Comparison of ENCODE assay signal across 17 mouse cellular contexts in genomic region chr1:129473504-129473903, GRCm38 (mm10).
A peak's percentile ranks its signal among the peaks of the same experiment; 100 is the strongest.
DNase-seq lines count a peak whose midpoint lies in the region; ATAC-seq lines count a peak whose summit lies in the region.
"Had no signal": no experiment of that assay in that cellular context is flagged by ENCODE, and none has a peak within 500 bp of the region (broad histone marks: within the 10 kb centered on the region; RNA-seq: fewer than 3 reads in every experiment).

No protein-coding gene starts in this region.

- no peak overlapping the region for H3K4me3 ChIP-seq in forebrain, embryonic 13.5 days
- H3K4me3 ChIP-seq in forebrain, embryonic 15.5 days: no peak overlapping the region
- no peak overlapping the region for H3K4me3 ChIP-seq in embryonic facial prominence, embryonic 14.5 days (ENCODE audit: low read depth, low read length)
- no peak overlapping the region for H3K4me3 ChIP-seq in midbrain, embryonic 11.5 days (ENCODE audit: low read depth, low read length)
- H3K4me3 ChIP-seq in neural tube, embryonic 15.5 days (replicated peaks): no peak overlapping the region
- no peak overlapping the region for H3K4me3 ChIP-seq in heart, embryonic 12.5 days
- H3K4me3 ChIP-seq: layer of hippocampus, adult 2 months had no signal

- no peak overlapping the region for H3K27ac ChIP-seq in forebrain, embryonic 13.5 days
- H3K27ac ChIP-seq in forebrain, embryonic 15.5 days (replicated peaks): no peak overlapping the region
- H3K27ac ChIP-seq in embryonic facial prominence, embryonic 14.5 days (replicated peaks; ENCODE audit: low read depth, low read length): no peak overlapping the region
- no peak overlapping the region for H3K27ac ChIP-seq in midbrain, embryonic 11.5 days (ENCODE audit: low read depth, low read length)
- no peak overlapping the region for H3K27ac ChIP-seq in neural tube, embryonic 15.5 days (replicated peaks)
- H3K27ac ChIP-seq in heart, embryonic 12.5 days (ENCODE audit: poor library complexity, severe bottlenecking): no peak overlapping the region
- H3K27ac ChIP-seq: layer of hippocampus, adult 2 months; liver, embryonic 14.5 days had no signal

- peak; percentile 24 for DNase-seq in embryonic facial prominence, embryonic 14.5 days (ENCODE audit: low spot score)
- DNase-seq in midbrain, embryonic 11.5 days (ENCODE audit: low spot score, missing footprints): peak; percentile 81
- no peak for DNase-seq in kidney, adult 18-20 months
- no peak for DNase-seq in thymus, postnatal 36 days
- DNase-seq: B cell, adult 2 months; cerebellum, adult 18-20 months; heart, postnatal 36 days; kidney, adult 8-10 months; lung, postnatal 14 days; thymus, adult 2 months had no signal

- H3K27me3 ChIP-seq in forebrain, embryonic 13.5 days: no peaks in the 10 kb centered on the region
- H3K27me3 ChIP-seq in forebrain, embryonic 15.5 days: no peaks in the 10 kb centered on the region
- no peaks in the 10 kb centered on the region for H3K27me3 ChIP-seq in embryonic facial prominence, embryonic 14.5 days (replicated peaks; ENCODE audit: control insufficient read depth, insufficient read depth, low read length)
- no peaks in the 10 kb centered on the region for H3K27me3 ChIP-seq in midbrain, embryonic 11.5 days (ENCODE audit: control insufficient read depth, insufficient read depth, low read length)
- no peaks in the 10 kb centered on the region for H3K27me3 ChIP-seq in neural tube, embryonic 15.5 days (replicated peaks)
- H3K27me3 ChIP-seq in heart, embryonic 12.5 days (replicated peaks): no peaks in the 10 kb centered on the region

- H3K36me3 ChIP-seq in forebrain, embryonic 13.5 days (ENCODE audit: poor library complexity, severe bottlenecking): no peaks in the 10 kb centered on the region
- H3K36me3 ChIP-seq in forebrain, embryonic 15.5 days: no peaks in the 10 kb centered on the region
- no peaks in the 10 kb centered on the region for H3K36me3 ChIP-seq in embryonic facial prominence, embryonic 14.5 days (ENCODE audit: control insufficient read depth, insufficient read depth, low read length)
- H3K36me3 ChIP-seq in midbrain, embryonic 11.5 days (ENCODE audit: control insufficient read depth, insufficient read depth, low read length): no peaks in the 10 kb centered on the region
- no peaks in the 10 kb centered on the region for H3K36me3 ChIP-seq in neural tube, embryonic 15.5 days
- no peaks in the 10 kb centered on the region for H3K36me3 ChIP-seq in heart, embryonic 12.5 days
- H3K36me3 ChIP-seq: G1E had no signal

- peak; percentile 63; the same call in 1 of the 2 replicates for ATAC-seq in forebrain, embryonic 13.5 days
- ATAC-seq in forebrain, embryonic 15.5 days (replicated peaks): no peak; the same call in 1 of the 2 replicates
- peak; percentile 75; the same call in 1 of the 2 replicates for ATAC-seq in embryonic facial prominence, embryonic 14.5 days (ENCODE audit: low read depth)
- peak; percentile 95 for ATAC-seq in midbrain, embryonic 11.5 days (ENCODE audit: low FRiP score)
- peak; percentile 31; the same call in 1 of the 2 replicates for ATAC-seq in neural tube, embryonic 15.5 days (ENCODE audit: low FRiP score)
- ATAC-seq in heart, embryonic 12.5 days (ENCODE audit: insufficient number of reproducible peaks, low FRiP score): no peak

- WGBS in forebrain, embryonic 13.5 days: 59% methylated on average over 7 of the region's 7 CpGs
- 56% methylated on average over 7 of the region's 7 CpGs for WGBS in forebrain, embryonic 15.5 days
- 67% methylated on average over 7 of the region's 7 CpGs for WGBS in embryonic facial prominence, embryonic 14.5 days
- WGBS in midbrain, embryonic 11.5 days: 58% methylated on average over 7 of the region's 7 CpGs
- 23% methylated on average over 7 of the region's 7 CpGs for WGBS in neural tube, embryonic 15.5 days
- 80% methylated on average over 7 of the region's 7 CpGs for WGBS in heart, embryonic 12.5 days

- no peaks in the 10 kb centered on the region for H3K4me1 ChIP-seq in forebrain, embryonic 13.5 days
- H3K4me1 ChIP-seq in forebrain, embryonic 15.5 days: 0 out of 2 replicates have a peak, but pooled peaks cover 2% of the 10 kb centered on the region
- H3K4me1 ChIP-seq in embryonic facial prominence, embryonic 14.5 days (ENCODE audit: control insufficient read depth, insufficient read depth, low read length): no peaks in the 10 kb centered on the region
- no peaks in the 10 kb centered on the region for H3K4me1 ChIP-seq in midbrain, embryonic 11.5 days (ENCODE audit: control insufficient read depth, insufficient read depth, low read length)
- no peaks in the 10 kb centered on the region for H3K4me1 ChIP-seq in neural tube, embryonic 15.5 days
- 0 out of 2 replicates have a peak, but pooled peaks cover 9% of the 10 kb centered on the region for H3K4me1 ChIP-seq in heart, embryonic 12.5 days (replicated peaks)

- no peaks in the 10 kb centered on the region for H3K9me3 ChIP-seq in forebrain, embryonic 13.5 days (replicated peaks)
- no peaks in the 10 kb centered on the region for H3K9me3 ChIP-seq in forebrain, embryonic 15.5 days
- H3K9me3 ChIP-seq in embryonic facial prominence, embryonic 14.5 days (ENCODE audit: control insufficient read depth, low read length): no peaks in the 10 kb centered on the region
- H3K9me3 ChIP-seq in midbrain, embryonic 11.5 days (ENCODE audit: control insufficient read depth, low read length): no peaks in the 10 kb centered on the region
- no peaks in the 10 kb centered on the region for H3K9me3 ChIP-seq in neural tube, embryonic 15.5 days (replicated peaks)
- H3K9me3 ChIP-seq in heart, embryonic 12.5 days (replicated peaks): no peaks in the 10 kb centered on the region
- H3K9me3 ChIP-seq: G1E had no signal

- no peak overlapping the region for H3K9ac ChIP-seq in forebrain, embryonic 13.5 days
- no peak overlapping the region for H3K9ac ChIP-seq in forebrain, embryonic 15.5 days (replicated peaks)
- no peak overlapping the region for H3K9ac ChIP-seq in embryonic facial prominence, embryonic 14.5 days (ENCODE audit: low read depth, low read length)
- H3K9ac ChIP-seq in midbrain, embryonic 11.5 days (ENCODE audit: low read length): no peak overlapping the region
- no peak overlapping the region for H3K9ac ChIP-seq in neural tube, embryonic 15.5 days (replicated peaks)
- no peak overlapping the region for H3K9ac ChIP-seq in heart, embryonic 12.5 days
- H3K9ac ChIP-seq: liver, embryonic 14.5 days had no signal

- H3K4me2 ChIP-seq in forebrain, embryonic 13.5 days: no peak overlapping the region
- H3K4me2 ChIP-seq in forebrain, embryonic 15.5 days (replicated peaks): no peak overlapping the region
- H3K4me2 ChIP-seq in embryonic facial prominence, embryonic 14.5 days (ENCODE audit: low read depth, low read length): no peak overlapping the region
- H3K4me2 ChIP-seq in midbrain, embryonic 11.5 days: no peak overlapping the region
- H3K4me2 ChIP-seq in neural tube, embryonic 15.5 days: no peak overlapping the region
- H3K4me2 ChIP-seq in heart, embryonic 12.5 days: no peak overlapping the region

Comparison
In these comparisons a context has a peak if more than half of its experiments do, and no peak if none do; other contexts are left out.
1. ATAC-seq: peak in forebrain, embryonic 13.5 days (single experiment), embryonic facial prominence, embryonic 14.5 days (single experiment), midbrain, embryonic 11.5 days (single experiment) and neural tube, embryonic 15.5 days (single experiment); none in forebrain, embryonic 15.5 days (single experiment) and heart, embryonic 12.5 days (single experiment).
2. DNase-seq: peak in embryonic facial prominence, embryonic 14.5 days (single experiment) and midbrain, embryonic 11.5 days (single experiment); none in kidney, adult 18-20 months (single experiment) and thymus, postnatal 36 days (0 of 2).